Mouse (Mus musculus) hindbrain, embryonic 16.5 days (tissue): ENCODE results near the gene Galc. TPM values are rescaled to one million over a fixed set of nuclear protein-coding genes. Genes with fewer than 3 reads are reported as not detected.

Source experiments
- ATAC-seq: fragments of 200-750 bp; cut with Nextera tagmentation; 2 replicates; pipeline ENCODE4 v1.8.0; 2017; ENCODE audit warnings: moderate TSS enrichment, moderate library complexity
- H3K27ac ChIP-seq: fragments of 300-500 bp; sonication (generic); 2 replicates; pipeline ENCODE4 v1.5.1; 2014; ENCODE audit warnings: low read depth, mild to moderate bottlenecking, control low read depth, low read length, moderate library complexity
- H3K27me3 ChIP-seq: fragments of 300-500 bp; sonication (generic); replicated peaks from 2 replicates; pipeline ENCODE4 v1.6.1; 2014; ENCODE audit warnings: low read length; ENCODE audit not compliant: control insufficient read depth, insufficient read depth
- H3K36me3 ChIP-seq: fragments of 300-500 bp; sonication (generic); 2 replicates; pipeline ENCODE4 v1.6.1; 2014; ENCODE audit warnings: mild to moderate bottlenecking, low read length, moderate library complexity, mixed read lengths; ENCODE audit not compliant: control insufficient read depth, insufficient read depth
- H3K4me1 ChIP-seq: fragments of 300-500 bp; sonication (generic); 2 replicates; pipeline ENCODE4 v1.6.1; 2014; ENCODE audit warnings: low read depth, low read length; ENCODE audit not compliant: control insufficient read depth, insufficient read depth
- H3K4me2 ChIP-seq: fragments of 300-500 bp; sonication (generic); 2 replicates; pipeline ENCODE4 v1.6.1; 2014; ENCODE audit warnings: mild to moderate bottlenecking, low read length, control low read depth, moderate library complexity
- H3K4me3 ChIP-seq: fragments of 300-500 bp; sonication (generic); 2 replicates; pipeline ENCODE4 v1.5.1; 2014; ENCODE audit warnings: mild to moderate bottlenecking, low read length, control low read depth, moderate library complexity
- H3K9ac ChIP-seq: fragments of 300-500 bp; sonication (generic); 2 replicates; pipeline ENCODE4 v1.6.1; 2014; ENCODE audit warnings: low read depth, mild to moderate bottlenecking, control low read depth, low read length, moderate library complexity
- H3K9me3 ChIP-seq: fragments of 300-500 bp; sonication (generic); 2 replicates; pipeline ENCODE4 v1.6.1; 2014; ENCODE audit warnings: mild to moderate bottlenecking, low read length, moderate library complexity; ENCODE audit not compliant: control insufficient read depth
- WGBS: fragments of 180-500 bp; shearing (Covaris S2); extraction: QIAGEN DNeasy Blood & Tissue Kit; methylation state at CpG from one replicate; pipeline ENCODE4 v1.1.7; 2014; 5-methylcytosine and 5-hydroxymethylcytosine counted together
- polyA plus RNA-seq: library from polyadenylated mRNA; unstranded; fragments of >200 nt; fragmentation: Nextera tagmentation; extraction: Ambion mirVana; gene quantifications from 2 replicates; pipeline ENCODE4 v1.2.1, GENCODE M21; 2015

Galc gene
- polyA plus RNA-seq, 1 experiment from 2014 or later: 10.6 TPM

- H3K27ac ChIP-seq: peak overlapping the region; percentile 98
- H3K4me3 ChIP-seq: peak overlapping the region; percentile 84
- H3K9me3 ChIP-seq: no peaks in the 10 kb centered on the region
- H3K36me3 ChIP-seq: no peaks in the 10 kb centered on the region
- WGBS: 7% methylated on average over 12 of the region's 12 CpGs
- peak overlapping the region; percentile 63 for H3K4me2 ChIP-seq
- 0 out of 2 replicates have a peak, but pooled peaks cover 2% of the 10 kb centered on the region for H3K4me1 ChIP-seq
- peak; percentile 64 for ATAC-seq
- no peaks in the 10 kb centered on the region for H3K27me3 ChIP-seq
- H3K9ac ChIP-seq: peak overlapping the region; percentile 98
Measured at GRCm38 (mm10) chr12:98259518-98259852, 226 bp upstream of the Galc start.

- Histone ChIP-seq H3K36me3 (no peaks in the 10 kb centered on the region), H3K4me3 (peak overlapping the region; percentile 84), H3K9me3 (no peaks in the 10 kb centered on the region), H3K27ac (peak overlapping the region; percentile 98), H3K4me1 (0 out of 2 replicates have a peak, but pooled peaks cover 2% of the 10 kb centered on the region), H3K9ac (peak overlapping the region; percentile 98), H3K27me3 (no peaks in the 10 kb centered on the region), H3K4me2 (peak overlapping the region; percentile 63)
- no peak for ATAC-seq
- WGBS: 1% methylated on average over 8 of the region's 8 CpGs
Measured at GRCm38 (mm10) chr12:98258371-98258844, 851 bp downstream of the Galc start.

DNA sequence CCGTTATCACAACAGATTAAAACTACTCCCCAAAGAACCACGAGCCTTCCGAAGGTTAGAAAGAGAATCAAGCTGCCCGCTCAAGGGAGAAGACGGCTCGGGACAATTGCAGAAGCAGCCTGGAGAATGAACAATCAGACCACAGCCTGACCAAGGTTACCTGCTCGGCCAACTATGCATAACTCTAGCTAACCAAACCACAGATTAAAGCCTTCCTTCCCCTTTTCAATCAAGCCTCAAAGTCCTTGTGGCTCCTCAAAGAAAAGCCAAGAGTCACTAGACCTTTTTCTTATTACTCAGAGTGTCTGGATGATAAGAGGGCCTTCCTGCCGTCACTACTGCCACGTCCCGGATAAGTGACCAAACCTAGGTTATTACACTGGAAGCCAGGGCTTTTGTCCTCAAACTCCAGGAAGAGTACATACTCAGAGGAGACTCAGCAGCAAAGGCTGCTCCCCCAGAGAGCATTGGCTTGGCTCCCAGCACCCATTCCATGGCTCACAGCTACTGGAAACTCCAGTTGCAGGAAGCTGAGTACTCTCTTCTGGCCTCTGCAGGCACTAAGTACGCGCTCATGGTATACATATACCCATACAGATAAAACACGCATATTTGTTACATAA is 3.8 kb downstream of the Galc start:
- Histone ChIP-seq H3K4me2 (no peak overlapping the region), H3K27me3 (no peaks in the 10 kb centered on the region), H3K36me3 (no peaks in the 10 kb centered on the region; the same call in 1 of the 2 replicates), H3K27ac (no peak overlapping the region), H3K4me1 (0 out of 2 replicates have a peak, but pooled peaks cover 2% of the 10 kb centered on the region), H3K9ac (no peak overlapping the region), H3K4me3 (no peak overlapping the region), H3K9me3 (no peaks in the 10 kb centered on the region)
- ATAC-seq: no peak
- WGBS: 86% methylated on average over 13 of the region's 13 CpGs

DNA sequence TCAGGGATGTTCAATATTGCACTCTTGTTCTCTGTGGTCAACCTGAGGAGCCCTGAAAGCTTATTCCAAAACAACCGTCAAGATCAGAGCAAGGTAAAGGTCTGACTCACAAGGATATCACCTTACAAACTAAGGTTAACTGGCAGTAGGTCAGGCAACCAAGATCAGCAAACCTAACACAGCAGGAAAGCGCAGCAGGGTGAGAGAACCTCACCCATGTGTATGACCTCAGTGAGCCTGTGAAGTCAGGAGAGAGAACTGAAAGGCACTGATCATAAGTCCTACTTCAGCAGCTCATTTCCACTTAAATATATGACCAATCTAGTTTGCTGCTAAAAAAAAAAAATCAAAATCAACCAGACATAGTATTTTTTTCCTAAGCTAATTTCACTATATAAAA is 6.8 kb downstream of the Galc start:
- H3K27ac ChIP-seq: no peak overlapping the region
- no peak overlapping the region for H3K4me2 ChIP-seq
- no peak for ATAC-seq
- H3K9me3 ChIP-seq: no peaks in the 10 kb centered on the region
- H3K9ac ChIP-seq: no peak overlapping the region
- 93% methylated on average over 2 of the region's 2 CpGs for WGBS
- no peak overlapping the region for H3K4me3 ChIP-seq
- no peaks in the 10 kb centered on the region for H3K27me3 ChIP-seq
- H3K4me1 ChIP-seq: no peaks in the 10 kb centered on the region
- peaks cover 3% of the 10 kb centered on the region for H3K36me3 ChIP-seq

DNA sequence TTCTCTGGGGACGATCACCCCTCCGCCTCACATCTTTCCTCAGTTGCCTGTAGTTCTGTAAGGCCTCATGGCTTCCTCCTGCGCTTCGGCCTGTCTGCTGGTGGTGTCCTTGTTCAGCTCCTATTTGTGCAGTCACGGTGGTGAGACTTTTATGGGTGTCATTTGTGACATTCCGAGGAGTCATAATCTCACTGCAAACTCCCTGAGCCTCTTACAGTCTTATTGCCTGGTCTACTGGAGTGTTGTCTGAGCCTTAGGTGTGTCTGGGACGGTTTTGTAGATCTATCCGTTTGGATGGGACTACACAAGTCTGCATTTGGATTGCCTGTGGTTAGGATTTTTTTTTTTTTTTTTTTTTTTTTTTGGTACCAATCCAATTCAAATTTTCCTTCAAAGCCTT is 8.9 kb downstream of the Galc start:
- 88% methylated on average over 8 of the region's 8 CpGs for WGBS
- Histone ChIP-seq H3K27me3 (no peaks in the 10 kb centered on the region), H3K4me3 (no peak overlapping the region), H3K36me3 (peaks cover 3% of the 10 kb centered on the region), H3K9ac (no peak overlapping the region), H3K27ac (no peak overlapping the region), H3K9me3 (no peaks in the 10 kb centered on the region), H3K4me1 (no peaks in the 10 kb centered on the region), H3K4me2 (no peak overlapping the region)
- no peak for ATAC-seq

DNA sequence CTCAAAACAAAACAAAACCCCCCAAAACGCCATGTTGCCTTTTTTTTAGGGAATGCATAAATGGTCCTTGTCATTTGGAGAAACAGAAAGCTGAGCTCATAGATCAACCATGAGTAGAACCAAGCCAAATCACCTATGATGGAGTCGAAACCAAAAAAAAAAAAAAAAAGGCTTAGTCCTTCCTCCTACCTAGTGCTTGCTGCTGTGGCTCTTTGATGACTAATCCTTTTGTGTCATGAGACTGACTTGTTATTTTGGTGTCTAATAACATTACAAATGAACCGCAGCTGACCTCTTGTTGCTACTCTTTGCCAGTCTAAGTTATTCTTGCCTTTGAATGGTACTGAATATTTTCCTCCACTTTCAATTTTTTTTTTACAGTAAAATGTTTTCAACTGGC is 9.6 kb downstream of the Galc start:
- Histone ChIP-seq H3K4me2 (no peak overlapping the region), H3K27me3 (no peaks in the 10 kb centered on the region), H3K9me3 (no peaks in the 10 kb centered on the region), H3K4me1 (no peaks in the 10 kb centered on the region), H3K36me3 (peaks cover 3% of the 10 kb centered on the region), H3K27ac (no peak overlapping the region), H3K9ac (no peak overlapping the region), H3K4me3 (no peak overlapping the region)
- ATAC-seq: no peak
- 87% methylated on average over 3 of the region's 3 CpGs for WGBS

DNA sequence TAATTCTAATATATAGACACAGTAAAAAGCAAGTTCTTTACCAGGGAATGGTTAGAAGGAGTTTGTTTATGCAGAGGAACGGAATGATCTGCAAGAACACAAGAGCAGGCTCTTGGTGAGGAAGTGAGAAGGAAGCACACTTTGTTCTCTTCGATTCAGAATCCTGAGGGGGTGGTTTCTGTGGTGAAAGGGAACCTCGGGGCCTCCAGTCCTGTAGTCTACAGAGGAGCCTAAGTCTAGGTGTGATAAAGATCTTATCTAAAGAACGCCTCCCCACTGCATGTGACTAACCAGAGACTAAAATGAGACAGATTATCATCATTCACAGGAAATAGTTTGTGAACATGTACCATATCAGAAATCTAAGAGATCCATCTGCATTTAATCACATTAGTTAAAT is 12.4 kb downstream of the Galc start:
- H3K4me1 ChIP-seq: no peaks in the 10 kb centered on the region
- WGBS: 81% methylated on average over 4 of the region's 4 CpGs
- no peak overlapping the region for H3K4me3 ChIP-seq
- no peak overlapping the region for H3K27ac ChIP-seq
- ATAC-seq: no peak
- H3K4me2 ChIP-seq: no peak overlapping the region
- peaks cover 3% of the 10 kb centered on the region for H3K36me3 ChIP-seq
- no peak overlapping the region for H3K9ac ChIP-seq
- H3K27me3 ChIP-seq: no peaks in the 10 kb centered on the region
- H3K9me3 ChIP-seq: no peaks in the 10 kb centered on the region

- WGBS: 92% methylated on average over 5 of the region's 5 CpGs
Measured at GRCm38 (mm10) chr12:98244865-98245264, 14.4 kb downstream of the Galc start.

GRCm38 (mm10) chr12:98244161-98244560 is 15.1 kb downstream of the Galc start:
- Histone ChIP-seq H3K9me3 (no peaks in the 10 kb centered on the region), H3K36me3 (no peaks in the 10 kb centered on the region), H3K27me3 (no peaks in the 10 kb centered on the region), H3K4me1 (no peaks in the 10 kb centered on the region), H3K27ac (no peak overlapping the region), H3K4me3 (no peak overlapping the region), H3K4me2 (no peak overlapping the region), H3K9ac (no peak overlapping the region)
- no peak for ATAC-seq
- 84% methylated on average over 4 of the region's 4 CpGs for WGBS

More at GRCm38 (mm10) chr12:98244865-98245264, 14.4 kb downstream of the Galc start:
- Histone ChIP-seq H3K4me1 (no peaks in the 10 kb centered on the region), H3K9ac (no peak overlapping the region), H3K9me3 (no peaks in the 10 kb centered on the region), H3K4me2 (no peak overlapping the region), H3K36me3 (no peaks in the 10 kb centered on the region), H3K4me3 (no peak overlapping the region), H3K27me3 (no peaks in the 10 kb centered on the region), H3K27ac (no peak overlapping the region)
- ATAC-seq: no peak
